In the genomic region with DNA sequence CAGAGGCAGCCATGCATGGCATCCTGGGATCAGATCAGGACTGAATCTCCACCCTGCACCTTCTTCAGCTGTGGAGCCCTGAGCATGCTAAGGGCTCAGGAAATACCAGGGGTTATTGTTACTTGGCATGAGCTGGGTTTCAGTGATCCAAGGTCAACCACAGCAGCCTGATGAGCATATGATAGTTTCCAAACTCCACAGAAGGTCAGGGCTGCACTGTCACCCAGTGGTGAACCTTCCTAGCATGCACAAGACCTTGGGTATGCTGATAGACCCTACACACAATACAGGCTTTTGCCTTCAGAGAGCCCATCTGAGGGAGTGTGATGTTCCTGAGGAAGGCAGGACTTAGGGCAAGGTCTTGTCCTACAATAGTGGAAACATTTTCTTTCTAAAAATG, we compare ENCODE assay signal across 23 mouse cellular contexts.
DNase-seq lines count a peak whose midpoint lies in the region; ATAC-seq lines count a peak whose summit lies in the region.
"Had no signal": no experiment of that assay in that cellular context is flagged by ENCODE, and none has a peak within 500 bp of the region (broad histone marks: within the 10 kb centered on the region; RNA-seq: fewer than 3 reads in every experiment).

No protein-coding gene starts in this region.

- no peaks in the 10 kb centered on the region for H3K9me3 ChIP-seq in midbrain, embryonic 11.5 days (ENCODE audit: control insufficient read depth, low read length)
- no peaks in the 10 kb centered on the region for H3K9me3 ChIP-seq in midbrain, embryonic 10.5 days (replicated peaks)
- H3K9me3 ChIP-seq: embryonic facial prominence, embryonic 13.5 days; embryonic facial prominence, embryonic 15.5 days; forebrain, embryonic 12.5 days had no signal

- no peak overlapping the region for H3K9ac ChIP-seq in midbrain, embryonic 11.5 days (ENCODE audit: low read length)
- H3K9ac ChIP-seq: embryonic facial prominence, embryonic 13.5 days; embryonic facial prominence, embryonic 15.5 days; forebrain, embryonic 12.5 days had no signal

- no peaks in the 10 kb centered on the region for H3K36me3 ChIP-seq in midbrain, embryonic 11.5 days (ENCODE audit: control insufficient read depth, insufficient read depth, low read length)
- no peaks in the 10 kb centered on the region for H3K36me3 ChIP-seq in midbrain, embryonic 10.5 days
- H3K36me3 ChIP-seq: embryonic facial prominence, embryonic 13.5 days; embryonic facial prominence, embryonic 15.5 days; forebrain, embryonic 10.5 days; forebrain, embryonic 12.5 days had no signal

- no peaks in the 10 kb centered on the region for H3K4me1 ChIP-seq in midbrain, embryonic 11.5 days (ENCODE audit: control insufficient read depth, insufficient read depth, low read length)
- no peaks in the 10 kb centered on the region for H3K4me1 ChIP-seq in midbrain, embryonic 10.5 days
- H3K4me1 ChIP-seq: embryonic facial prominence, embryonic 13.5 days; embryonic facial prominence, embryonic 15.5 days; forebrain, embryonic 10.5 days; forebrain, embryonic 12.5 days had no signal

- no peak overlapping the region for H3K4me3 ChIP-seq in midbrain, embryonic 11.5 days (ENCODE audit: low read depth, low read length)
- no peak overlapping the region for H3K4me3 ChIP-seq in midbrain, embryonic 10.5 days
- H3K4me3 ChIP-seq: embryonic facial prominence, embryonic 13.5 days; embryonic facial prominence, embryonic 15.5 days; erythroblast, embryonic 14.5 days; forebrain, embryonic 10.5 days; forebrain, embryonic 12.5 days had no signal

- H3K27ac ChIP-seq in midbrain, embryonic 11.5 days (ENCODE audit: low read depth, low read length), result no peak overlapping the region
- H3K27ac ChIP-seq in midbrain, embryonic 10.5 days (replicated peaks), result no peak overlapping the region
- H3K27ac ChIP-seq: embryonic facial prominence, embryonic 13.5 days; embryonic facial prominence, embryonic 15.5 days; forebrain, embryonic 10.5 days; forebrain, embryonic 12.5 days had no signal

- peak; percentile 46 to 67 for DNase-seq in adrenal gland, adult (ENCODE audit: inconsistent age in 2 of 2, low spot score in 1 of 2)
- DNase-seq in adrenal gland, postnatal 4 days (ENCODE audit: low spot score in 2 of 2), result no peak
- DNase-seq in adrenal gland, postnatal 14 days, result peak; percentile 24
- DNase-seq in adrenal gland, adult 18-20 months (ENCODE audit: low spot score in 2 of 2), result no peak
- DNase-seq in midbrain, embryonic 11.5 days (ENCODE audit: low spot score, missing footprints), result peak; percentile 26
- no peak for DNase-seq in midbrain, embryonic 10.5 days (ENCODE audit: low spot score)
- DNase-seq: adrenal gland, postnatal 25 days; B cell, adult 2 months; cerebellum, adult 11 months; cerebellum, adult 18-20 months; cerebellum, adult 8-10 months; cerebellum, adult 9-11 months; cerebellum, postnatal 14 days; cerebellum, postnatal 36 days; embryo, embryonic 11 days had no signal

- H3K4me2 ChIP-seq in midbrain, embryonic 11.5 days, result no peak overlapping the region
- H3K4me2 ChIP-seq: embryonic facial prominence, embryonic 13.5 days; embryonic facial prominence, embryonic 15.5 days; forebrain, embryonic 12.5 days had no signal

- ATAC-seq in midbrain, embryonic 11.5 days (ENCODE audit: low FRiP score), result no peak
- ATAC-seq: CD4-positive, CD25-positive, alpha-beta regulatory T cell, adult 4 months; forebrain, embryonic 14.5 days; forebrain, embryonic 16.5 days had no signal

- H3K27me3 ChIP-seq in midbrain, embryonic 11.5 days (ENCODE audit: control insufficient read depth, insufficient read depth, low read length), result no peaks in the 10 kb centered on the region
- no peaks in the 10 kb centered on the region for H3K27me3 ChIP-seq in midbrain, embryonic 10.5 days (ENCODE audit: low read depth, poor library complexity, severe bottlenecking)
- H3K27me3 ChIP-seq: embryonic facial prominence, embryonic 13.5 days; embryonic facial prominence, embryonic 15.5 days; forebrain, embryonic 12.5 days had no signal

Comparison
In these comparisons a context has a peak if more than half of its experiments do, and no peak if none do; other contexts are left out.
1. DNase-seq: peak in adrenal gland, adult (2 of 2), adrenal gland, postnatal 14 days (single experiment) and midbrain, embryonic 11.5 days (single experiment); none in adrenal gland, postnatal 4 days (0 of 2), adrenal gland, adult 18-20 months (0 of 2) and midbrain, embryonic 10.5 days (single experiment).